Mouse (Mus musculus) layer of hippocampus, adult 11-12 months (tissue): Measurements from ENCODE around the gene Npm1.
A peak's percentile ranks its signal among the peaks of the same experiment; 100 is the strongest.

Source experiments
- DNase-seq: peaks from one replicate; pipeline ENCODE4 v3.0.0; 2022; ENCODE audit warnings: low spot score

Gene Npm1

DNA sequence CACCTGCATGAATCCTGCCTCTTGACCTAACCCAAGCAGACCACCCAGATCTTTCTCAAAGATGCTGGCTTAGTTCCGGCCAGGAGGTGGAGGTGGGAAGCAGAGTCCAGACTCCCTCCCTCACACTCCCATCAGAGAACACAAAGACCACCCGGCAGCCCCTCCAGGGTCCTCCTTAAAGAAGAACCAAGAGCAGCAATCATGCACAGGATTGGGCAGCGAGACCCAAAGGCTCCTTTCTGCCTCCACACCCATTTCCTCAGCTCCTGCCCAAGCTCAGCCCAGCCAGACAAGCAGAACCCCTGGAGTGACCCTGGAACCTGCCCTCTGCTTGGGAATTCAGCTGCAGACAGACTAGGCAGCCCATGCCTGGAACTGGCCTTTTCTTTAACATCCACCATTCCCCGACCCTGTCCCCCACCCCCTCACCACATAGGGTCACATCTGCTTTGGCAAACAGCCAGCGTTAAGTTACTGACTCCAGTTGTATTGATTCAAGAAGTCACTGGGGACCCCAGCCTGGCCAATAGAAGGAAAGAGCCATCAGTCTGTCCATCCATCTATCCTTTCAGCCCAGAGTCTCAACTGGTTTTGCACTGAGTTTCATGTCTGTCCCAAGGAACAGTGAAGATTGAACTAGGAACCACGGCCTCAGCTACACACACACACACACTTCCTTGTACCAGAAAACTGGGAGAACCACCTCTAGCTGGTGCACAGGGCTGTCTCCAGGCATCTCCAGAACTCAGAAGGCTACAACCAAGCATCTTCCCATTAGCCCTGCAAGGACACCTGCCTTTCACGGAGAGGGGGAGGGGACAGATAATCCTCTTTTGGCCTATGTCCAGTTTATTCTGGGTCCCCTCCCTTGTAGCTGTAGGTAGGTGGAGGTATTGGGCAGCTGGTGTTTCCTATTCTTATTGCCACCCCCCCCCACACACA is 17.5 kb downstream of the Npm1 start:
- DNase-seq = peak; percentile 15

DNA sequence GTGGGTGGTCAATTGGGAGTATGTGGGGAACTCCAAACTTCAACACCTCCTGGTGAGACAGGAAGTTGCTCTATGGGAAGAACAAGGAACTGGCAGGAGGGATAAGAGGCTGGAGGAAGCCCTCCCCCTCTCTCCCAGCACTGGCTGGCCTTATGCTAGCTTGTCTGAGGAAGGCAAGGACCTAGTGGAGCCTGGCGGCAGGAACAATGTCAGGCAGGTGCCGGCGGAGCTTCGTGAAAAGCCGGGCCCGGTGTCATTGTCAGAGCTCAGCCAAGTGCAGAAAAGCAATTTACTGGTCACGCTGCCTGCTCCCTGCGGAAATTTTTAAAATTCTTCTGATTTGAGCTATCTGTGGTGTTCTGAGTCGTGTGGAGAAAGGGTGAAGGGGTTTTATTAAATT is 19.1 kb downstream of the Npm1 start:
- DNase-seq = no peak

DNA sequence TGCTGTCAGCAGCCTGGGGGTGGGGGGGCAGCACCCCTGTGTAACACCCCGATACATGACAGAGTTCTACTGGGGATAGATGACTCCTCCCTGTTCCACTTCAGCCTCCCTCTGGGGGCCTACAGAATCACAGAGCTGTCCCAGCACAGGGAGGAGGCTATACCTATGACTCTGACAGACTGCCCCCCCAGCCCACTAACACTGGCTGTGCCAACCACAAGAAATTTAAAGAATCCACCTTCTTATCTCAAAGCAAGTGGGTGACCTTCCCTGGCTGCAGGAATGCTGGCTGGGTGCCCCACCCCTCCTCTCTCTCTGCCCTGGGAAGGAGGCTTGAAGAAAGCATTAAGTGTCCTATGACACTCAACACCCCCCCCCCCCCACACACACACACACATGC is 20.2 kb downstream of the Npm1 start:
- no peak for DNase-seq

DNA sequence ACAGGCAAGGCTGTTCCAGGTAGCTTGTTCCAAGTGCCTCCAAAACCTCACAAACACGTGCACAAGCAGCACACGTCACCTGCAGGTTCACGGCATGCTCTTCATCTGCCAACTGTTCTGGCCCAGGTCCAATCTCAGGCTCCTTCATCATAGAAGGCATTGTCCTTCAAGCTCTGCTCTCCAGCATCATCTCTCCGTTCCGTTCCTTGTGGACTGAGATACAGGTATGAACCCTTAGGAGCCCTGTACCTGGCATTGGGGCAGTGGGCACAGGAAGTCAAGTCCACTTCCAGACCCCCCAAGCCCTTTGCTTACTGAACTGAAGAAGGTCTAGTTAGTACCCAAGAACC is 22.9 kb downstream of the Npm1 start:
- no peak for DNase-seq

DNA sequence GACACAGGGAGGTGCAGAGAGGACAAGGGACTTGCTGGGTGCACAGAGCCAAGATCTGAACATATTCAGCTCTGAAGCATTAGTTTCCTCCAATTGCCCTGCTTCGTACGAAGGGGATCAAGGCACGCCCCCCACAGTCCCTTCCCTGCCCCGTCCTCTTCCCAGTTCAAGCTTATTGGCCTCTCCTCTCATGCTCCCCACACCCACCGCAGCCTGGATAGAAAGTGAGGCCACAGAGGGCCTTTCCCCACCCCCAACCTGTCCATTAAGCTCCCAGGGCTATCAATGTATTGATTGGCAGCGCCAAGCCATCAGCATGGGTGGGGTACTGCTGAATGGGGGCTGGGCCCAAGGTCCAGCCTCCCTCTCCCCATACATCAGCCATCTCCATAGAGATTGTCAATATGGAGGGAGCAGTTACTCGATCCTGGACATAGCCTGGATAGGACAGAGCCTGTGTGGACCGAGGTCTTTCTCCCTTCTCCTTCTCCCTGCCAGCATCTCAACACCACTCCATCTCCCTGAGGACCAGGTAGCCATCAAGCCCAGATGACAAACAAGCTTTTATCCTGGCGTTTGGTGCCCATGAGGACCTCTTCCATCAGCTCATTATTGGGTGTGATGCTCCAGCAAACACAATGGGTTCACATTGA is 23.4 kb downstream of the Npm1 start:
- DNase-seq = no peak

DNA sequence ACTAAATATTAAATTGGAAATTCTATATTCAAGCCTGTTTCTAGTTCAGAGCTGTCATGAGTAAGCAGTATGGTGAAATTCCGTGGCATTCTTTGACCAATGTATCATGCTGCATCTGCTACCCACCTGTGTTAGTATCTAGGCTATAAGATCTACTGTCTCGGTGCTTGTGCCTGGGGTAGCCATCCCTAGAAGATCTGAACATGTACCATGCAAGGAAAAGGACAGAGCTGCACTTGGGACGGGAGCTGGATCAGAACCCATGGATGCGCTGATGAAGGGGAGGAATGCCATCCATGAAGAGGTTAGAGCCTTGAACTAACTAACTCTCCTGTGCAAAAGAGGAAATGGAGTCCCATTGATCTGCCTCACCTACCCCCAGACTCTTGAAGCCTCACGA is 24.3 kb downstream of the Npm1 start:
- no peak for DNase-seq

DNA sequence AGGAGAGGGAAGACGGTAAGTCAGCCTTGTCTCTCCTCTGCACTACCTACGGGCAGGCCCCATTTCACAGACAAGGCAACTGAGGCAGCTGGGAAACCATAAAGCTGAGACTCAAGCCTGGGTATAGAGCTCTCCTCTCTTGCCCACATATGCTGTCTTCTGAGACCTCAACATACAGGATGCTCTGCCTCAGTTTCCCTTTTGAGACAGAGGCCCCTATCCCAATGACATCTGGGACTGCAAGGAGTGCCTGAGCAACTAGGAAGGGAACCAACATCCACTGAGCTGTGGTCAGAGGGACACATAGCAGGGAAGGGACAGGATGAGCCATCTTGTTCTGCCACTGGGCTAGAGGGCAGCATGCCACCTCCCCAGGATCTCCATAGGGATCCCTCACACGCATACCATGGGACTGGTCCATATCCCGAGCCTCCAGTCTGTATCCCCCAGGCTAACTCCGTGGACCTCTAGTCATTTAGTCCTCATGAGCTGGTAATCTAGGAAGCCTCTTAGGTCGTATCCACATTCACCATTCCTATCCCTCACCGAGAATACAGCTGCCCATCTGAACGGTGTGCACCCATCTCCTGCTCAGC is 28.5 kb downstream of the Npm1 start:
- DNase-seq = no peak

DNA sequence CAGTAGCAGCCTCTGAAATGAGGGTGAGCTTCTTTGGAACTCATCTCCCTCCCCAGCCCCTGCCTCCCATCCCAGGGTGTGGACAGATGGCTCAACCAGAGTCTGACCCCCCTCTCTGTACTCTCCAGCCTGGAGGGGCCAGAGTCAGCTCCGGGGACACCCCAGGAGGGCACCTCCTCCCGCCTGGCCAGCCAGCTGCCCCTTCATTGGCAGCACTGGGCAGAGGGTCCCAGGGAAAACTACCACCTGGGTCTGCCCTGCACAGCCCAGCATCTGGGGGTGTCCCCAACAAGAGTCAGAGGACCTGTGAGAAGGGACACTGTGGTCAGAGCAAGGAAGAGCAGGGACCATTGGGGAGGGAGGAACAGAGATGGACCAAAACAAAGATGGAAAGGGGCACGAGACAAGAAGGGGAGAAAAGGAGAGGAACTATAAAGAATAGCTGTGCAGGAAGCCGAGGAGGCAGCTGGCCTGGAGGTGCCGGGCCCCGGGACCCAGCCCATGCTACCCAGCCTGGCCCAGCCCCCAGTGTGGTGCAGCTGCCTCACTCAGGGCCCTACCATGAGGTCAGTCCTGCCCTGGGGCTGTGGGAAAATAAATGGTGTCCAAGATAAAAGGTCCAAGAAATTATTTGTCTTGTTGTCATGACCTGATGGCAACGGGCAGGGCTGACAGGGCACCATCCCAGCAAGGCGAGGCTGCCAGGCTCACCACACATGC is 30.2 kb downstream of the Npm1 start:
- no peak for DNase-seq

DNA sequence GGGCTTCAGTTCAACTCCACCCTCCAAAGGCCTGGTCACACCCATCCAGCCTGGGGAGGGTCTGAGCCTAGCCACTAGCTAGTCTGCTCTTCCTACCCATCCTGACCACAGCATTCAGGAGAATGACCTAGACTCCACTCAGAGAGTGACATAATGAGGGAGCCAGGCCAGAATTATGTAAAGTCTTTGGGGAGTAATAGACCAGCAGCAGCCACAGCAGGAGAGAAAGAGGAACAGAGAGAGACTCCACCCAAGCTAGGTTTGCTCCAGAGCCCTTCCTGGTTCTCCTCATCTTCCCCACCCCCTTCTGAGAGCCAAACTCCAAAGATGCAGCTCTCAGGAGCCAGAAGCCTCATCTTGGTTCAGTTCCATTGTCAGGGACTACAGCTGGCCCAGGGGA is 35.9 kb downstream of the Npm1 start:
- no peak for DNase-seq

DNA sequence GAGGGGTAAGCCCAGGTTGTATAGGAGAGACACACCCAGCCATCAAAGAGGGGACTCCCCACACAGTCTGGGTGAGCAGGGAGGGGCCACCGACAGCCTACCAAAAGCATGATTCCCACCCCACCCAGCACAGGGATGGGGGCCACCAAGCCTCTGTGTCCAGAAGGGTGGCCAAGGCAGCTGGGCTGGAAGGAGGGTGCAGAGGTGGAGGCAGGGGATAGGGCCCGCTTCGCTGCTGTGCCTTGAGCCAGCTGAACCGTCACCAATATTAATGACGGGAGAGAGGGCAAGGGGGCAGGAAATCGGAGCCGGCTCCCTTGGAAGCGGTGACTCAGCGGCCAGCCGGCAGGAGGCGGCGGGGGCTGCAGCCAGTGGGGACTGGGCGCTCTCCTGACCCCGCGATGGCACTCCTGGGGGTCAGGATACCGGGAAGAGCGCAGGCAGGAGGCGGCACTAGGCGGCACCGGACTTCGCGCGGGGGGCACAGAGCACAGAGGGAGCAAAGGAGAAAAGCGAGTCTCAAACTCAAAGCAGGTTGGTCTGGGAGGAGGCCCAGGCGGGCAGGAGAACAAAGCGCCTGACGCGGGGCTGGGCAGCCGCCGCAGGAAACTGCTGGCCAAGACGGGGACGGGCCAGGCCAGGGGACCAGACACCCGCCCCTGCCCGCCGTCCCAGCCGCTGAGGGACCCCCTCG is 40.3 kb downstream of the Npm1 start:
- no peak for DNase-seq

DNA sequence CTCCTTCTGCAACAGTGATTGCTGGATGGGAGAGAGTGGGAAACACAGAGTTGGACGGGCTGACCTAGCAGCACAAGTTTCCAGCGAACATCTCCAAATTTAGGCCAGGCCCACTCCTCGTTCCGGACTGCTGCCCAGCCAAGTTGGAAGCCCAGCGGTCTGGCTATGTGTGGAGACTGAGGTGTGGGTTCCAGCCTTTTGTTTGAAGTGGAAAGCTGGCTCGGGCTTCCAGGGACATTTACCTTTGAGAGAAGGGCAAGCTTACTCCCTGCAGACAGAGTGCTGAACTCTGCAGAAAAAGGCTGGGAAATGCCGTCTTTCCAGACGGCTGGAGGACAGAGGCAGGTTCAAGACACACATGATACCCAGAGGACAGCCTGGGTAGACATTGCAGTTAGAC is 43.5 kb downstream of the Npm1 start:
- no peak for DNase-seq

DNA sequence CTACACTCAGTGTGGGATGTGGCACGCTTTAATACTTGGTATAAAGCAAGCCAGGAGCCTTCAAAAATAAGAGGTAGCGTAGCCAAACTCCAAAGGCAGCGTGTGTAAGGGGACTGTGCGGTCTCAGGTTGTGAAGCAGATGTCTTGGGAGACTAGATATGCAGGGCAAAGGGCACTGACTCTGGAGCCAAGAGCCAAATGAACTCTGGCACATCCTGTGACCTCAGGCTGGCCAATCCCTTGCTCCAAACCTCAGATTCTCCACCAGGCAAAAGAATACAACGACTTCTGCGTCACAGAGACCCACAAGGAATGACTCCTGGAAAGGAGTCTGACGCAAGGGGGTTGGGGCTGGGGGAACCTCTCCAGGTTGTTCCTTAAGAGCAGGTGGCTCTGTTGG is 43.9 kb downstream of the Npm1 start:
- no peak for DNase-seq

DNA sequence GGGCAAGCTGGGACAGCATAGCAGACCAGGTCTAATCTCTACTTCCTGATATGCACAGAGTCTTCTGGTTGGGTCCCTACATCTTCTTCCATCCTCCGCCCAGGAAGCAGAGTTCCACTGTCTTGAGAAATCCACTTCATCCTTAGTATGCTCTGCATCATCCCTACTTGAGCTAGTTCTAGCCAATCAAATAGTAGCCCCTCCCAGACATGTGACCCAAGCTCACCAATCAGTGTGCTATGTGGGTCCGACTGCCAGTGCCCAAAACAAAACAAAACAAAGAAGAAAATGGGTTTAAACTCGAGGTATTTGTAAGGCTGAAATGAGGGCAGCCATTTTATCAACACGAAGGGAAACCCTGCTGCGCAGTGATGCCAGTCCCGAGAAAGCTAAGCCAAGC is 44.5 kb downstream of the Npm1 start:
- DNase-seq = no peak

DNA sequence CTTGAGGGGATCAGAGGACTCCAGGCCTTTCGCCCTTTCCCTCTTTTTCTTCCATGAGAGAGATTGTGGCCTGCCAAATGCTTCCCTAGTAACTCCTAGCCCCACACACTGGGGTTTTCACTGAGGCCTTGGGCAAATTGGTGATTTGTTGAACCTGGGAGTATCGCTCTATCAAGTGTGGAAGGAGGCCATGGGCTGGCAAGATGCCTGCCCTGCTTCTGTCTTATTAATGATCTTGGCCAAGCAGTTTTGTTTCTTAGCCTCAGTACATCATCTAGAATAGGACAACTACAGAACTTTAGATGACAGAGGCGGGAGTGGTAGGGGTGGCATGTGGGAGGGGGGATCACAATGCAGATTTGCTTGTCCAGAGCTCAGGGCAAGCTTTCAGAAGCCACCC is 47.2 kb downstream of the Npm1 start:
- DNase-seq = no peak

DNA sequence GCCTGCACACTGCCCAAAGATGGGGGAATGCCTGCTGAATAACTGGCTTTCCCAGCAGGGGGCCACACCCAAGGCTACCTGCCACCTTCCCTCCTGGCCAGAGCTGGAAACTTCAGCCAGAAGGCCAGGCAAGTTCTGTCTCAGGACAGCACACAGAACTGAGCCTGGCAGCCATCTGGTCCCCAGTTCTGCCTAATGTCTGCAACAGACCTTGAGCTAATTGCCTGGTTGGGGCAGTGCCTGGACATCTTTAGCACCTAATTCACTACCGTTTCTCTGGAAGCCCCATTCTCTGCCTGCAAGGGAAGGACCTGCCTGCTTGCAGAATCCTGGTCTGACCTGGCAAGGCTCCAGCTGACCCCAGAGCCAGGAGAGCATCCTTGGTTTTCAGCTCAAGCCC is 50.6 kb downstream of the Npm1 start:
- DNase-seq = no peak

DNA sequence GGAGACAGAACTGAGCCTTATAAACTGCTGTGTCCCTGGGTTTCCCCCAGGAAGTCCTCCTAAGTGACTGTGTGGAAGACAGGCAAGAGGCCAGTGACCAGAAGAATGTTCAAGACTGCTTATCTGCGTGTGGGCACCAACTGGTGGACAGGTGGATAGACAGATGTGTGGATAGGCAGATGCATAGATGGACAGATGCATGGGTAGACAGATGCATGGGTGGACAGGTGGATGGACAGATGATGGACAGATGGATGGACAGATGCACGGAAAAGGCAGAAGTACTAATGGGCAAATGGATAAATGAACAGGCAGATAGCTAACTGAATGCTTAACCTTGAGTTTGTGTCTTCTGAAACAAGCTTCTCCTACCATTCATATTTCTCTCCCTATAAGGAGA is 52.9 kb downstream of the Npm1 start:
- no peak for DNase-seq

DNA sequence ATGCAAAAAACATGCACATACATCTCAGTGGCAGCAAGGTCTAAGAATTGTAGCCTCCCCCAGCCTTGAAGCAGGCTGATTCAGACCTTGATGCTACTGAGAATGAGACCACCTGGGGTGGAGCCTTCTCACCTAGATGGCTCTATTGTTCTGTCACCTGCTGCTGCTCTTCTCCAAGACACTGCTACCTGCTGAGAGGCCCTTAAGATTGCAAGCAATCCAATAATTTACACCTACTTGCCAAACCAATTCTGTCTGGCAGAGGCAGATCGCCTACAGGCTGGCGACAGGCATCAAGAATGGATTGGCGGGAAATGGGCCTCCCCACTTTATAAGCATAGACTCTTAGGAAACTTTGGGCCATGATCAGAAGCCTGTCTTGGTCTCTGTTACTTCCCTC is 55.5 kb downstream of the Npm1 start:
- DNase-seq = no peak

DNA sequence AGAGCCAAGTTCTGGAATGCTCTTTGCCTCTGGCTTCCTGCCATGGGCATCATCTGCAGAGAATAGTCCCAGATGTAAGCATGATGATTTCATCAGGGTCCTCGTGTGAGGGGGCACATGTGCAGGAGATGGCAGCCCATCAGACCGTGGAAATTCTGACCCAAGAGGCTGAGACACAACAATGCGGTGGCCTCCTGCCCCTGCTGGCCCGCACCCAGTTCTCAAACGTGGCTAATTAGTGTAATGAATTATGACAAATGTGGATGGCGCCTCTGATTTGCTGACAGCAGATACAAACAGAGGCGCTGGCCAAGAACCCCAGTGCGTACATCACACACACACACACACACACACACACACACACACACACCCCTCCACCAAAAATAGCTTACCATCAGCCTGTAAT is 58.1 kb downstream of the Npm1 start:
- no peak for DNase-seq

DNA sequence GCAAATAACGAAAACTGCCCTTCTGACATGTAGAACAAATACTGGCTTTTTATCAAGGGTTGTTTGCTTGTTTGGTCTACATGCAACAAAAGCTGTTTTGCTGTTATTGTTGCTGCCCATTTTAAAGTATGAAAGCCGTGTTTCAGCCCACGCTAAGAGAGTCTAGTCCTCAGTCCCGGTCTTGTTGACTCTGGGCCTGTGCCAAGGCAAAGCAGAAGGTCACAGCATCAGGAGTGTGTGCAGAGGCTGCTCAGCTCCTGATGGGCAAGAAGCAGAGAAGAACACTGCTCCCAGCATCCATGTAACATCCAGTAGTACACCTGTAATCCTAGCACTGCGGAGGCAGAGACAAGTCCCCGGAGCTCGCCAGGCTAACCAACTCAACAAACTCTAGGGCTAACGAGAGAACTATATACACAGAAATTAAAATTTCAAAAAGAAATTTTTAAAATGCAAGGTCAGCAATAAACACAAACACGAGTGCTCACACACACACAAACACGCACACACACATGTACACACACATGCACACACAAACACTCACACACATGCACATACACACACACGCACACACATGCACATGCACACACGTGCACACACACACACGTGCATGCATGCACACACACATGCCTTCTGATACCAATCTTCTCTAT is 59.6 kb downstream of the Npm1 start:
- no peak for DNase-seq
